Mouse (Mus musculus): Measurements from ENCODE around the gene Myh10. TPM values are rescaled to one million over a fixed set of nuclear protein-coding genes. Genes with fewer than 3 reads are reported as not detected.

Myh10 gene
- polyA plus RNA-seq, 1 experiment from 2014 or later = 145 TPM

GRCm38 (mm10) chr11:68750206-68750605 is 58.8 kb downstream of the Myh10 start:
- WGBS = 84% methylated on average over 2 of the region's 2 CpGs
- no peak overlapping the region for H3K4me3 ChIP-seq (ENCODE audit: low read length)
- H3K36me3 ChIP-seq (ENCODE audit: control insufficient read depth, insufficient read depth, low read length) = peaks cover 46% of the 10 kb centered on the region
- ATAC-seq (ENCODE audit: low FRiP score, low TSS enrichment) = no peak
- H3K4me1 ChIP-seq (ENCODE audit: control insufficient read depth, insufficient read depth, low read length) = peaks cover 4% of the 10 kb centered on the region; the same call in 1 of the 2 replicates
- H3K27ac ChIP-seq (ENCODE audit: low read depth, low read length) = no peak overlapping the region
- no peaks in the 10 kb centered on the region for H3K9me3 ChIP-seq (ENCODE audit: control insufficient read depth, low read length)
- H3K9ac ChIP-seq (ENCODE audit: low read depth, low read length) = no peak overlapping the region
- H3K4me2 ChIP-seq (replicated peaks; ENCODE audit: low read depth, low read length) = no peak overlapping the region
- H3K27me3 ChIP-seq (ENCODE audit: control insufficient read depth, insufficient read depth, low read length) = no peaks in the 10 kb centered on the region

GRCm38 (mm10) chr11:68750938-68751337 is 59.6 kb downstream of the Myh10 start:
- Histone ChIP-seq H3K27ac (ENCODE audit: low read depth, low read length) (no peak overlapping the region), H3K36me3 (ENCODE audit: control insufficient read depth, insufficient read depth, low read length) (peaks cover 39% of the 10 kb centered on the region)

GRCm38 (mm10) chr11:68754283-68754682 is 62.9 kb downstream of the Myh10 start:
- no peak overlapping the region for H3K4me3 ChIP-seq (ENCODE audit: low read length)
- H3K27ac ChIP-seq (ENCODE audit: low read depth, low read length) = peak overlapping the region; percentile 33
- no peak overlapping the region for H3K9ac ChIP-seq (ENCODE audit: low read depth, low read length)
- H3K4me2 ChIP-seq (replicated peaks; ENCODE audit: low read depth, low read length) = no peak overlapping the region
- ATAC-seq (ENCODE audit: low FRiP score, low TSS enrichment) = peak; percentile 62; the same call in 1 of the 2 replicates
- H3K36me3 ChIP-seq (ENCODE audit: control insufficient read depth, insufficient read depth, low read length) = peaks cover 21% of the 10 kb centered on the region
- H3K27me3 ChIP-seq (ENCODE audit: control insufficient read depth, insufficient read depth, low read length) = no peaks in the 10 kb centered on the region
- peaks cover 4% of the 10 kb centered on the region; the same call in 1 of the 2 replicates for H3K4me1 ChIP-seq (ENCODE audit: control insufficient read depth, insufficient read depth, low read length)
- 48% methylated on average over 7 of the region's 7 CpGs for whole genome bisulfite sequencing
- no peaks in the 10 kb centered on the region for H3K9me3 ChIP-seq (ENCODE audit: control insufficient read depth, low read length)

More at GRCm38 (mm10) chr11:68750938-68751337, 59.6 kb downstream of the Myh10 start:
- Histone ChIP-seq H3K4me3 (ENCODE audit: low read length) (no peak overlapping the region), H3K4me1 (ENCODE audit: control insufficient read depth, insufficient read depth, low read length) (peaks cover 4% of the 10 kb centered on the region; the same call in 1 of the 2 replicates), H3K27me3 (ENCODE audit: control insufficient read depth, insufficient read depth, low read length) (no peaks in the 10 kb centered on the region), H3K9ac (ENCODE audit: low read depth, low read length) (no peak overlapping the region), H3K9me3 (ENCODE audit: control insufficient read depth, low read length) (no peaks in the 10 kb centered on the region), H3K4me2 (replicated peaks; ENCODE audit: low read depth, low read length) (no peak overlapping the region)
- no peak for ATAC-seq (ENCODE audit: low FRiP score, low TSS enrichment)
- WGBS = 84% methylated on average over 8 of the region's 8 CpGs

- H3K9ac ChIP-seq (ENCODE audit: low read depth, low read length) = no peak overlapping the region
- peaks cover 2% of the 10 kb centered on the region; the same call in 1 of the 2 replicates for H3K4me1 ChIP-seq (ENCODE audit: control insufficient read depth, insufficient read depth, low read length)
- peaks cover 40% of the 10 kb centered on the region for H3K36me3 ChIP-seq (ENCODE audit: control insufficient read depth, insufficient read depth, low read length)
- H3K27ac ChIP-seq (ENCODE audit: low read depth, low read length) = no peak overlapping the region
- ATAC-seq (ENCODE audit: low FRiP score, low TSS enrichment) = no peak
- no peak overlapping the region for H3K4me3 ChIP-seq (ENCODE audit: low read length)
- no peak overlapping the region for H3K4me2 ChIP-seq (replicated peaks; ENCODE audit: low read depth, low read length)
- 87% methylated on average over 11 of the region's 11 CpGs for WGBS
- no peaks in the 10 kb centered on the region for H3K27me3 ChIP-seq (ENCODE audit: control insufficient read depth, insufficient read depth, low read length)
- H3K9me3 ChIP-seq (ENCODE audit: control insufficient read depth, low read length) = no peaks in the 10 kb centered on the region
Measured at GRCm38 (mm10) chr11:68756456-68757348, 65.3 kb downstream of the Myh10 start.

- Histone ChIP-seq H3K9me3 (ENCODE audit: control insufficient read depth, low read length) (no peaks in the 10 kb centered on the region), H3K9ac (ENCODE audit: low read depth, low read length) (no peak overlapping the region), H3K27ac (ENCODE audit: low read depth, low read length) (no peak overlapping the region), H3K4me2 (replicated peaks; ENCODE audit: low read depth, low read length) (no peak overlapping the region), H3K36me3 (ENCODE audit: control insufficient read depth, insufficient read depth, low read length) (peaks cover 56% of the 10 kb centered on the region), H3K4me1 (ENCODE audit: control insufficient read depth, insufficient read depth, low read length) (no peaks in the 10 kb centered on the region), H3K4me3 (ENCODE audit: low read length) (no peak overlapping the region), H3K27me3 (ENCODE audit: control insufficient read depth, insufficient read depth, low read length) (no peaks in the 10 kb centered on the region)
- 94% methylated on average over 3 of the region's 3 CpGs for WGBS
- no peak for ATAC-seq (ENCODE audit: low FRiP score, low TSS enrichment)
Measured at GRCm38 (mm10) chr11:68759691-68760090, 68.3 kb downstream of the Myh10 start.

- H3K27ac ChIP-seq (ENCODE audit: low read depth, low read length) = no peak overlapping the region
- H3K4me3 ChIP-seq (ENCODE audit: low read length) = no peak overlapping the region
- no peak overlapping the region for H3K4me2 ChIP-seq (replicated peaks; ENCODE audit: low read depth, low read length)
- peaks cover 71% of the 10 kb centered on the region for H3K36me3 ChIP-seq (ENCODE audit: control insufficient read depth, insufficient read depth, low read length)
- ATAC-seq (ENCODE audit: low FRiP score, low TSS enrichment) = no peak
- H3K27me3 ChIP-seq (ENCODE audit: control insufficient read depth, insufficient read depth, low read length) = no peaks in the 10 kb centered on the region
- H3K9me3 ChIP-seq (ENCODE audit: control insufficient read depth, low read length) = no peaks in the 10 kb centered on the region
- H3K4me1 ChIP-seq (ENCODE audit: control insufficient read depth, insufficient read depth, low read length) = no peaks in the 10 kb centered on the region
- 88% methylated on average over 4 of the region's 4 CpGs for WGBS
- no peak overlapping the region for H3K9ac ChIP-seq (ENCODE audit: low read depth, low read length)
Measured at GRCm38 (mm10) chr11:68761155-68761554, 69.8 kb downstream of the Myh10 start.

GRCm38 (mm10) chr11:68761664-68762063 is 70.3 kb downstream of the Myh10 start:
- WGBS = 79% methylated on average over 6 of the region's 6 CpGs
- H3K27me3 ChIP-seq (ENCODE audit: control insufficient read depth, insufficient read depth, low read length) = no peaks in the 10 kb centered on the region
- H3K9ac ChIP-seq (ENCODE audit: low read depth, low read length) = no peak overlapping the region
- peaks cover 73% of the 10 kb centered on the region for H3K36me3 ChIP-seq (ENCODE audit: control insufficient read depth, insufficient read depth, low read length)
- no peaks in the 10 kb centered on the region for H3K9me3 ChIP-seq (ENCODE audit: control insufficient read depth, low read length)
- no peak overlapping the region for H3K4me2 ChIP-seq (replicated peaks; ENCODE audit: low read depth, low read length)
- H3K4me3 ChIP-seq (ENCODE audit: low read length) = no peak overlapping the region
- H3K4me1 ChIP-seq (ENCODE audit: control insufficient read depth, insufficient read depth, low read length) = no peaks in the 10 kb centered on the region
- H3K27ac ChIP-seq (ENCODE audit: low read depth, low read length) = no peak overlapping the region
- ATAC-seq (ENCODE audit: low FRiP score, low TSS enrichment) = no peak

- WGBS = 78% methylated on average over 3 of the region's 3 CpGs
- no peak overlapping the region for H3K4me2 ChIP-seq (replicated peaks; ENCODE audit: low read depth, low read length)
- H3K27ac ChIP-seq (ENCODE audit: low read depth, low read length) = no peak overlapping the region
- no peak overlapping the region for H3K4me3 ChIP-seq (ENCODE audit: low read length)
- no peaks in the 10 kb centered on the region for H3K4me1 ChIP-seq (ENCODE audit: control insufficient read depth, insufficient read depth, low read length)
- no peaks in the 10 kb centered on the region for H3K27me3 ChIP-seq (ENCODE audit: control insufficient read depth, insufficient read depth, low read length)
- H3K9ac ChIP-seq (ENCODE audit: low read depth, low read length) = no peak overlapping the region
- no peaks in the 10 kb centered on the region for H3K9me3 ChIP-seq (ENCODE audit: control insufficient read depth, low read length)
- no peak for ATAC-seq (ENCODE audit: low FRiP score, low TSS enrichment)
- peaks cover 97% of the 10 kb centered on the region for H3K36me3 ChIP-seq (ENCODE audit: control insufficient read depth, insufficient read depth, low read length)
Measured at GRCm38 (mm10) chr11:68764622-68765021, 73.3 kb downstream of the Myh10 start.
